Mouse (Mus musculus): ENCODE results near the gene Cacna2d3.

- TF ChIP-seq CHD1 (IDR thresholded peaks at IDR 0.05; ENCODE audit: low read depth, low read length): no peak
- no peak for TF ChIP-seq CTCF (IDR thresholded peaks at IDR 0.05 in 2 of 3, conservative IDR thresholded peaks at IDR 0.05 in 1 of 3; ENCODE audit: control insufficient read depth in 1 of 3, insufficient read depth in 1 of 3, low read depth in 2 of 3, low read length in 3 of 3, poor library complexity in 1 of 3, severe bottlenecking in 1 of 3)
- TF ChIP-seq ZC3H11A (IDR thresholded peaks at IDR 0.05; ENCODE audit: low read depth, low read length): no peak
Measured at GRCm38 (mm10) chr14:29041498-29041897, 680.2 kb downstream of the Cacna2d3 start.

All from MEL (cell line).